Mouse (Mus musculus): Measurements from ENCODE around the gene Mctp1.
"Not testable (repeated sequence)": the region's sequence is repeated elsewhere in the genome, so short reads cannot be mapped to it uniquely, and the experiment has no call there.

GRCm38 (mm10) chr13:76590709-76591108 is 206.4 kb downstream of the Mctp1 start:
- TF ChIP-seq CTCF (IDR thresholded peaks at IDR 0.05; ENCODE audit: low read depth, low read length); POLR2A (IDR thresholded peaks at IDR 0.05; ENCODE audit: borderline replicate concordance, low read depth, low read length): not testable (repeated sequence)
